Mouse (Mus musculus) kidney, embryonic 14.5 days (tissue): ENCODE data around the gene Txnrd3. TPM values are rescaled to one million over a fixed set of nuclear protein-coding genes. Genes with fewer than 3 reads are reported as not detected.

ENCODE experiments used
- ATAC-seq: fragments of 200-750 bp; cut with Nextera tagmentation; 2 replicates; pipeline ENCODE4 v1.8.0; 2017; ENCODE audit warnings: moderate number of reproducible peaks, mild to moderate bottlenecking, moderate TSS enrichment, moderate library complexity; ENCODE audit not compliant: low FRiP score, low TSS enrichment
- H3K27ac ChIP-seq: fragments of 300-500 bp; sonication (generic); 2 replicates; pipeline ENCODE4 v1.5.1; 2014; ENCODE audit warnings: low read depth, mild to moderate bottlenecking, low read length, moderate library complexity, mixed read lengths
- H3K27me3 ChIP-seq: fragments of 300-500 bp; sonication (generic); 2 replicates; pipeline ENCODE4 v1.6.1; 2014; ENCODE audit warnings: mild to moderate bottlenecking, low read length; ENCODE audit not compliant: control insufficient read depth, insufficient read depth
- H3K36me3 ChIP-seq: fragments of 300-500 bp; sonication (generic); 2 replicates; pipeline ENCODE4 v1.6.1; 2014; ENCODE audit warnings: low read length, mixed read lengths; ENCODE audit not compliant: control insufficient read depth, insufficient read depth
- H3K4me1 ChIP-seq: fragments of 300-500 bp; sonication (generic); 2 replicates; pipeline ENCODE4 v1.6.1; 2014; ENCODE audit warnings: low read length, mixed read lengths; ENCODE audit not compliant: control insufficient read depth, insufficient read depth
- H3K4me2 ChIP-seq: fragments of 300-500 bp; sonication (generic); replicated peaks from 2 replicates; pipeline ENCODE4 v1.6.1; 2014; ENCODE audit warnings: low read depth, mild to moderate bottlenecking, low read length
- H3K4me3 ChIP-seq: fragments of 300-500 bp; sonication (generic); 2 replicates; pipeline ENCODE4 v1.5.1; 2014; ENCODE audit warnings: mild to moderate bottlenecking, low read length
- H3K9ac ChIP-seq: fragments of 300-500 bp; sonication (generic); 2 replicates; pipeline ENCODE4 v1.6.1; 2014; ENCODE audit warnings: low read depth, mild to moderate bottlenecking, low read length, moderate library complexity
- H3K9me3 ChIP-seq: fragments of 300-500 bp; sonication (generic); 2 replicates; pipeline ENCODE4 v1.6.1; 2016; ENCODE audit warnings: low read length; ENCODE audit not compliant: control insufficient read depth
- WGBS: fragments of 180-500 bp; shearing (Covaris S2); extraction: QIAGEN DNeasy Blood & Tissue Kit; methylation state at CpG from one replicate; pipeline ENCODE4 v1.1.7; 2014; 5-methylcytosine and 5-hydroxymethylcytosine counted together
- polyA plus RNA-seq: library from polyadenylated mRNA; unstranded; fragments of >200 nt; fragmentation: Nextera tagmentation; extraction: Ambion mirVana; gene quantifications from 2 replicates; pipeline ENCODE4 v1.2.1, GENCODE M21; 2014

Gene Txnrd3
- polyA plus RNA-seq, 1 experiment from 2014 or later = 21.0 TPM

- Histone ChIP-seq H3K36me3 (no peaks in the 10 kb centered on the region), H3K27ac (no peak overlapping the region), H3K9ac (no peak overlapping the region), H3K27me3 (no peaks in the 10 kb centered on the region), H3K4me1 (peaks cover 5% of the 10 kb centered on the region; the same call in 1 of the 2 replicates), H3K4me2 (no peak overlapping the region), H3K9me3 (no peaks in the 10 kb centered on the region), H3K4me3 (no peak overlapping the region)
- peak; percentile 68; the same call in 1 of the 2 replicates for ATAC-seq
- WGBS = 62% methylated on average over 7 of the region's 7 CpGs
Measured at GRCm38 (mm10) chr6:89614596-89615372, 29.0 kb upstream of the Txnrd3 start.

GRCm38 (mm10) chr6:89615373-89615755, 28.4 kb upstream of the Txnrd3 start:
- no peaks in the 10 kb centered on the region for H3K27me3 ChIP-seq
- H3K4me2 ChIP-seq = no peak overlapping the region
- H3K9ac ChIP-seq = no peak overlapping the region
- 44% methylated on average over 7 of the region's 7 CpGs for WGBS
- no peak for ATAC-seq
- H3K36me3 ChIP-seq = no peaks in the 10 kb centered on the region
- H3K4me1 ChIP-seq = peaks cover 5% of the 10 kb centered on the region; the same call in 1 of the 2 replicates
- H3K4me3 ChIP-seq = no peak overlapping the region
- H3K27ac ChIP-seq = no peak overlapping the region
- no peaks in the 10 kb centered on the region for H3K9me3 ChIP-seq

- Histone ChIP-seq H3K27ac (no peak overlapping the region), H3K36me3 (no peaks in the 10 kb centered on the region), H3K9ac (no peak overlapping the region), H3K4me3 (no peak overlapping the region), H3K27me3 (no peaks in the 10 kb centered on the region), H3K4me2 (no peak overlapping the region), H3K4me1 (no peaks in the 10 kb centered on the region), H3K9me3 (no peaks in the 10 kb centered on the region)
- ATAC-seq = no peak
- 76% methylated on average over 3 of the region's 3 CpGs for WGBS
Measured at GRCm38 (mm10) chr6:89622647-89623046, 21.1 kb upstream of the Txnrd3 start.

DNA sequence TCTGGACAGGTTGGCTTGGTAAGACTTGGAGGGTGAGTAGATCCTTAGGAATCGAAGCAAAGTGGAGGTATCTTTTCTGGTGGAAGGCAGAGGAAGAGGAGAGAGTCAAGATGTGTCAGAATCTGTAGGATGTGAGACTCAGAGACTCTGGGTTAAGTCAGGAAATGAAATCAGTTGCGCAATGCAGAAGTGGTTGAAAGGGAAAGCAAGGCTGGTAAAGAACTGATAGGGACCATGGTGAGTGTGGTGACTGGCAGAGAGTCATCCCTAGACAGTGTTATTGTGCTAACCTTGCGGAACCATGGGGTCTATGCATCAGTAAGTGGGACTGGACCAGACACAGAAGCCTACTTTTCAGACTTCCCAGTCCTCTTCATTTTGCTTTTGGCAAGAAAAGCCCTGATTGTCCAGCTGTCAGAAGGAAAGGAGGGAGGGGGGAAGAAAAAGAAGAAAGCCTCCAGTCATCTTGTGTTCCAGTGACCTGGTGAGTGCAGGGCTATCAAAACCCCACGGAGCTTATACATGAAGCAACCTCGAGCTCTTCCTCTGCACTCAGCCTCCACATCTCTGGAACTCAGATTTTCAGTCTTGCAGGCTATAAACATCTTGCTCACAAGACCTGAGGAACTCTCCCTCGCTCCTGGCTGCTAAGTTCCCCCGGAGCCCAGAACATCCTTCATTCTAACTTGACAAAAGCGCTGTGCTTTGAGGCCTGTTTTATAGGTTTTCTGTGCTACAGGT, 15.6 kb upstream of the Txnrd3 start:
- Histone ChIP-seq H3K27me3 (no peaks in the 10 kb centered on the region), H3K36me3 (no peaks in the 10 kb centered on the region)
- ATAC-seq = no peak

GRCm38 (mm10) chr6:89631809-89632562, 11.8 kb upstream of the Txnrd3 start:
- Histone ChIP-seq H3K9me3 (no peaks in the 10 kb centered on the region), H3K4me3 (no peak overlapping the region), H3K36me3 (no peaks in the 10 kb centered on the region), H3K27ac (no peak overlapping the region), H3K4me1 (no peaks in the 10 kb centered on the region), H3K9ac (no peak overlapping the region; the same call in 1 of the 2 replicates), H3K27me3 (no peaks in the 10 kb centered on the region), H3K4me2 (no peak overlapping the region)
- peak; percentile 74 for ATAC-seq
- WGBS = 15% methylated on average over 10 of the region's 10 CpGs

More for the DNA sequence above, 15.6 kb upstream of the Txnrd3 start:
- WGBS = 54% methylated on average over 8 of the region's 8 CpGs
- no peak overlapping the region for H3K27ac ChIP-seq
- H3K9me3 ChIP-seq = no peaks in the 10 kb centered on the region
- no peak overlapping the region for H3K9ac ChIP-seq
- H3K4me2 ChIP-seq = no peak overlapping the region
- H3K4me1 ChIP-seq = no peaks in the 10 kb centered on the region
- H3K4me3 ChIP-seq = no peak overlapping the region

DNA sequence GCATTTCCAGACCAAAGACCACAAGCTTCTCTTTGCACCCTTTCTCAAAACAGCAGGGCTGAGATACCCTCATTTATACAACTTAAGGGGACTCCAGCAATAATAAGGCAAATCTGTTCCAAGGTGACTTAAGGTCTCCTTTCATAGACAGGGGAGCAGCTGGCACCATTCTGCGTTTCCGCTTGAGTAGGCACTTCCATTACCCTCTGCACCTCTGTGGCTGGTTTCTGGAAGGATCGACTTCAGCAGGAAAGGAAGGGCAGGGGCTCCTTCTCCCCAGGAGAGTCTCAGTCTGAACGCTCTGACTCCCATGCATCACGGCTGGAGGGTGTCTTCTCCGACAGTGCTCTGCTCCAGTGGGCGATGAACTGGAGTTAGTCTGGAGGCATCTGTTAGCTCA, 10.7 kb upstream of the Txnrd3 start:
- Histone ChIP-seq H3K4me1 (no peaks in the 10 kb centered on the region), H3K27me3 (no peaks in the 10 kb centered on the region), H3K36me3 (no peaks in the 10 kb centered on the region), H3K4me2 (no peak overlapping the region), H3K4me3 (no peak overlapping the region), H3K9me3 (no peaks in the 10 kb centered on the region), H3K27ac (no peak overlapping the region), H3K9ac (no peak overlapping the region)
- no peak for ATAC-seq
- WGBS = 40% methylated on average over 7 of the region's 7 CpGs

- Histone ChIP-seq H3K4me1 (no peaks in the 10 kb centered on the region), H3K9ac (no peak overlapping the region), H3K36me3 (no peaks in the 10 kb centered on the region), H3K27ac (no peak overlapping the region), H3K4me2 (no peak overlapping the region), H3K27me3 (no peaks in the 10 kb centered on the region), H3K4me3 (no peak overlapping the region), H3K9me3 (no peaks in the 10 kb centered on the region)
- WGBS = 35% methylated on average over 8 of the region's 8 CpGs
- ATAC-seq = no peak
Measured at GRCm38 (mm10) chr6:89634400-89634799, 9.4 kb upstream of the Txnrd3 start.

DNA sequence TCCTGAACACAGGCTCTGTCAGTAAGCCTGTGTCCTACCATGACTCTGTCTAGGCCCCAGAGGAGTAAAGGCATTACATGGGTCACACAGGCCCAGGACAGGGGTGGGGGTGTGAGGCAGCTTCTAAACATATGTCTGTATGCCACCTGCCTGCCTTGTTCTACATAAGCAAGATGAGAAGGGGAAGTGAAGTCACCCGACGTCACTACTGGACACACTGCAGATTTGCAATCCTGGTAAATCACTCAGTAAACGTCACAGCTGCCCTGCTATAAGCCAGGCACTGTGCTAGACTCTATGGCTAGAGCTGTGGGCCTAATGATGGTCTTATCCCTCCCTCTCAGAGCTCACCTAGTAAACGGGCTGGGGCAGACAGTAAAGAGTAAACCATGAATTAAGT, 5.8 kb upstream of the Txnrd3 start:
- H3K27me3 ChIP-seq = no peaks in the 10 kb centered on the region
- ATAC-seq = no peak
- no peak overlapping the region for H3K27ac ChIP-seq
- no peaks in the 10 kb centered on the region for H3K9me3 ChIP-seq
- H3K9ac ChIP-seq = no peak overlapping the region
- no peaks in the 10 kb centered on the region for H3K36me3 ChIP-seq
- 0 out of 2 replicates have a peak, but pooled peaks cover under 1% of the 10 kb centered on the region for H3K4me1 ChIP-seq
- WGBS = 83% methylated on average over 4 of the region's 4 CpGs
- H3K4me2 ChIP-seq = no peak overlapping the region
- H3K4me3 ChIP-seq = no peak overlapping the region
